In the genomic region with DNA sequence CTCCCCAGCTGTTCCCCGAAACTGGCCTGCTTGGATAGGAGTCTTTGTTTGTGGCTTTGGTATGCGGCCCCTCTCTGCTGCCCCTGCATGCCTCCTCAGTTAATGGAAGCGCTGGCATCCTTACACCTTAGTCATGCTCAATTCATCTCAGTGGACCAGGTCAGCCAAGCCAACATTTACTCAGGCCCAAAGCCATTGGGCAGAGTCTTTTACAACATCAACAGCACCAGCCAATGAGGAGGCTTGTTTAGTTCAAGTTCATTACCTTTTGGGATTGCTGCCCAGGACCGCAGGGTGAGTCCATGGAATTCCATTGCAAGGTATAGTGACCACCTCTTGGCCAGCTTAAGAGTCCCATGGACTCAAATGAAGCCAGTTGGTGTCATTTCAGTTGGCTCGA, we compare ENCODE assay signal across 17 mouse cellular contexts.
DNase-seq lines count a peak whose midpoint lies in the region; ATAC-seq and TF ChIP-seq lines count a peak whose summit lies in the region.
"Had no signal": no experiment of that assay in that cellular context is flagged by ENCODE, and none has a peak within 500 bp of the region (broad histone marks: within the 10 kb centered on the region; RNA-seq: fewer than 3 reads in every experiment).

No protein-coding gene starts in this region.

- H3K9me3 ChIP-seq in stomach, postnatal 0 days (ENCODE audit: control insufficient read depth, low read length), result no peaks in the 10 kb centered on the region
- no peaks in the 10 kb centered on the region for H3K9me3 ChIP-seq in forebrain, embryonic 10.5 days
- H3K9me3 ChIP-seq: forebrain, embryonic 13.5 days; heart, embryonic 13.5 days; hindbrain, embryonic 15.5 days had no signal

- no peak for TF ChIP-seq CTCF in kidney, adult 2 months (conservative IDR thresholded peaks at IDR 0.05; ENCODE audit: insufficient read depth, insufficient read length, low read depth, low read length)
- no peak for TF ChIP-seq CTCF in stomach, postnatal 0 days (IDR thresholded peaks at IDR 0.05; ENCODE audit: low read depth)

- no peaks in the 10 kb centered on the region for H3K4me1 ChIP-seq in kidney, adult 2 months (ENCODE audit: control insufficient read depth, insufficient read depth, low read length)
- no peaks in the 10 kb centered on the region for H3K4me1 ChIP-seq in stomach, postnatal 0 days (replicated peaks; ENCODE audit: control insufficient read depth, insufficient read depth)
- H3K4me1 ChIP-seq in forebrain, embryonic 10.5 days, result no peaks in the 10 kb centered on the region
- H3K4me1 ChIP-seq: forebrain, embryonic 13.5 days; heart, embryonic 13.5 days; hindbrain, embryonic 15.5 days had no signal

- H3K27me3 ChIP-seq in kidney, adult 2 months (replicated peaks; ENCODE audit: control insufficient read depth, insufficient read depth, low read length), result no peaks in the 10 kb centered on the region
- no peaks in the 10 kb centered on the region for H3K27me3 ChIP-seq in stomach, postnatal 0 days (ENCODE audit: control insufficient read depth, insufficient read depth, low read length)
- no peaks in the 10 kb centered on the region for H3K27me3 ChIP-seq in forebrain, embryonic 10.5 days (ENCODE audit: poor library complexity, severe bottlenecking)
- H3K27me3 ChIP-seq: forebrain, embryonic 13.5 days; heart, embryonic 13.5 days; hindbrain, embryonic 15.5 days had no signal

- H3K4me3 ChIP-seq in kidney, adult 2 months (ENCODE audit: insufficient read depth, low read depth, low read length), result no peak overlapping the region
- H3K4me3 ChIP-seq in stomach, postnatal 0 days (ENCODE audit: low read depth, low read length), result no peak overlapping the region
- no peak overlapping the region for H3K4me3 ChIP-seq in forebrain, embryonic 10.5 days
- H3K4me3 ChIP-seq: forebrain, embryonic 13.5 days; heart, embryonic 13.5 days; hindbrain, embryonic 15.5 days had no signal

- no peaks in the 10 kb centered on the region for H3K36me3 ChIP-seq in kidney, adult 2 months (ENCODE audit: control insufficient read depth, insufficient read depth, low read length)
- no peaks in the 10 kb centered on the region for H3K36me3 ChIP-seq in stomach, postnatal 0 days (ENCODE audit: control insufficient read depth, insufficient read depth, low read length)
- H3K36me3 ChIP-seq in forebrain, embryonic 10.5 days (replicated peaks), result no peaks in the 10 kb centered on the region
- H3K36me3 ChIP-seq: heart, embryonic 13.5 days; hindbrain, embryonic 15.5 days had no signal

- 71% methylated on average over 5 of the region's 5 CpGs for WGBS in kidney, adult 2 months
- 78% methylated on average over 5 of the region's 5 CpGs for WGBS in stomach, postnatal 0 days
- WGBS in forebrain, embryonic 10.5 days, result 75% methylated on average over 5 of the region's 5 CpGs

- no peak for ATAC-seq in stomach, postnatal 0 days (ENCODE audit: low FRiP score, low TSS enrichment)
- ATAC-seq: forebrain, embryonic 13.5 days; forebrain, postnatal 0 days had no signal

- no peak for TF ChIP-seq EP300 in stomach, postnatal 0 days (optimal IDR thresholded peaks at IDR 0.05)

- H3K4me2 ChIP-seq in stomach, postnatal 0 days (replicated peaks; ENCODE audit: low read depth), result no peak overlapping the region
- H3K4me2 ChIP-seq: forebrain, embryonic 13.5 days; heart, embryonic 13.5 days; hindbrain, embryonic 15.5 days had no signal

- TF ChIP-seq POLR2A in kidney, adult 2 months (IDR thresholded peaks at IDR 0.05; ENCODE audit: low read depth, low read length), result no peak

- H3K9ac ChIP-seq in stomach, postnatal 0 days (ENCODE audit: low read length), result no peak overlapping the region
- H3K9ac ChIP-seq: forebrain, embryonic 13.5 days; forebrain, postnatal 0 days; heart, embryonic 13.5 days; hindbrain, embryonic 15.5 days had no signal

- H3K27ac ChIP-seq in kidney, adult 2 months (ENCODE audit: insufficient read depth, low read depth, low read length), result no peak overlapping the region
- no peak overlapping the region for H3K27ac ChIP-seq in stomach, postnatal 0 days (replicated peaks)
- no peak overlapping the region for H3K27ac ChIP-seq in forebrain, embryonic 10.5 days
- H3K27ac ChIP-seq: forebrain, embryonic 13.5 days; heart, embryonic 13.5 days; hindbrain, embryonic 15.5 days had no signal

- peak; percentile 56 to 58 for DNase-seq in cerebellum, postnatal 14 days
- DNase-seq in cerebellum, postnatal 36 days, result no peak
- peak; percentile 18 for DNase-seq in kidney, adult 2 months
- no peak for DNase-seq in kidney, adult 18-20 months
- DNase-seq in Muller cell, postnatal 12 days (ENCODE audit: inconsistent ontology term), result peak; percentile 72
- DNase-seq in stomach, postnatal 0 days (ENCODE audit: low spot score), result peak; percentile 21
- DNase-seq in forebrain, embryonic 10.5 days (ENCODE audit: extremely low spot score, low spot score), result no peak
- DNase-seq: adrenal gland, adult 2 months; adrenal gland, postnatal 25 days; cerebellum, adult 18-20 months; cerebellum, postnatal 25 days; forebrain, postnatal 0 days; gastrocnemius, postnatal 14 days; heart, postnatal 36 days had no signal

Comparison
In these comparisons a context has a peak if more than half of its experiments do, and no peak if none do; other contexts are left out.
1. DNase-seq: peak in cerebellum, postnatal 14 days (2 of 2), kidney, adult 2 months (single experiment), Muller cell, postnatal 12 days (single experiment) and stomach, postnatal 0 days (single experiment); none in cerebellum, postnatal 36 days (0 of 2), kidney, adult 18-20 months (single experiment) and forebrain, embryonic 10.5 days (single experiment).